Comparison of ENCODE assay signal across 8 mouse cellular contexts in the genomic region with DNA sequence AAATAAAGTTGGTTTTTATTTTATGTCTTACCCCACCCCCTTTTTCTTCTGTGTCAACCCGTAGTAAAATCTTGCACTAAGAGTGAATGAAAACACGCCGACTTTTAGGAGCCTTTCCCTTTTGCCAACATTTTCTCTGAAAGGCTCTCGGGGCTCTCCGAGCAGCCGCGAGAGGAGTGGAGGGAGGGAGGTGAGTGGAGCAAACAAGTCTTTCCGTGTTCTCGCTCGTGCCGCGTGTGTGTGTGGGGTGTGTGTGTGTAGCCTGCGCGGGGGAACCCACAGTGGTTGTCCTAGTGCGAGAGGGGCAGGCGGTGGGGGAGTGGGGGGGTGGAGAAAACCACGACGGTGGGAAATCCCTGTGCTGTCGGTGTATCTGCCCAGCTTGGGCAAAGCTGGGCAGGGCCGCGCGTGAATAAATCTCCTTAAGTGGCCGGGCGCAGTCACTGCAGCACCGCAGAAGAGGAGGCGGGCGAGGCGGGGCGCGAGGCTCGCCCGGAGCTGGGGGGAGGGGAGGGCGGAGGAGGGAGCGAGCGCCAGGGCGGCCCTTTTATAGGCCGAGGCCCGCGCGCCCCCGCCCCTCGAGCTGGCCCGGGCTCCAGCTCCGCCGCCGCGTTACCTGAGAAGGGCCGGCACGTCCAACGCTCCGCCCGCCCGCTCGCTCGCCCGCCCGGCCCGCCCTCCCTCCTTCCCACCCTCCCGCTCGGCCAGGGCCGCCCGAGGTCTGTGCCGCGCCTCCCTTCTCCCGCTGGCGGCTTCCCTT. TPM values are rescaled to one million over a fixed set of nuclear protein-coding genes. Genes with fewer than 3 reads are reported as not detected.
DNase-seq lines count a peak whose midpoint lies in the region; ATAC-seq lines count a peak whose summit lies in the region.

No protein-coding gene starts in this region.

- H3K27ac ChIP-seq in embryonic facial prominence, embryonic 12.5 days = peak overlapping the region; percentile 100
- H3K27ac ChIP-seq in limb, embryonic 13.5 days = peak overlapping the region; percentile 99
- H3K27ac ChIP-seq in midbrain, embryonic 15.5 days = peak overlapping the region; percentile 100

- peak; percentile 92 for ATAC-seq in embryonic facial prominence, embryonic 12.5 days (ENCODE audit: insufficient number of reproducible peaks, insufficient read depth, low FRiP score, low TSS enrichment)
- peak; percentile 91 for ATAC-seq in limb, embryonic 13.5 days (ENCODE audit: low FRiP score, low read depth)
- ATAC-seq in midbrain, embryonic 15.5 days (replicated peaks) = peak; percentile 93

- no peaks in the 10 kb centered on the region for H3K36me3 ChIP-seq in embryonic facial prominence, embryonic 12.5 days
- no peaks in the 10 kb centered on the region for H3K36me3 ChIP-seq in limb, embryonic 13.5 days
- no peaks in the 10 kb centered on the region for H3K36me3 ChIP-seq in midbrain, embryonic 15.5 days (replicated peaks)

- peak; percentile 83 for DNase-seq in 3T3-L1 (ENCODE audit: low read depth, low spot score)
- DNase-seq in adrenal gland, postnatal 25 days = peak; percentile 96
- peak; percentile 99 for DNase-seq in heart, adult 11 months
- DNase-seq in kidney, adult 8-10 months = peak; percentile 91 to 92
- DNase-seq in spleen, postnatal 14 days (ENCODE audit: low spot score in 2 of 2) = peak; percentile 82 to 87

- H3K4me3 ChIP-seq in embryonic facial prominence, embryonic 12.5 days = peak overlapping the region; percentile 79
- H3K4me3 ChIP-seq in limb, embryonic 13.5 days = peak overlapping the region; percentile 89
- H3K4me3 ChIP-seq in midbrain, embryonic 15.5 days = peak overlapping the region; percentile 89

- peak overlapping the region; percentile 91 for H3K9ac ChIP-seq in embryonic facial prominence, embryonic 12.5 days
- H3K9ac ChIP-seq in limb, embryonic 13.5 days = peak overlapping the region; percentile 92
- H3K9ac ChIP-seq in midbrain, embryonic 15.5 days = peak overlapping the region; percentile 96

- H3K9me3 ChIP-seq in embryonic facial prominence, embryonic 12.5 days = no peaks in the 10 kb centered on the region
- H3K9me3 ChIP-seq in limb, embryonic 13.5 days = no peaks in the 10 kb centered on the region
- no peaks in the 10 kb centered on the region for H3K9me3 ChIP-seq in midbrain, embryonic 15.5 days

- H3K4me1 ChIP-seq in embryonic facial prominence, embryonic 12.5 days = peaks cover 10% of the 10 kb centered on the region
- peaks cover 21% of the 10 kb centered on the region for H3K4me1 ChIP-seq in limb, embryonic 13.5 days
- peaks cover 17% of the 10 kb centered on the region for H3K4me1 ChIP-seq in midbrain, embryonic 15.5 days

- H3K27me3 ChIP-seq in embryonic facial prominence, embryonic 12.5 days = no peaks in the 10 kb centered on the region
- H3K27me3 ChIP-seq in limb, embryonic 13.5 days = no peaks in the 10 kb centered on the region
- H3K27me3 ChIP-seq in midbrain, embryonic 15.5 days (replicated peaks) = no peaks in the 10 kb centered on the region

- under 1% methylated on average over 64 of the region's 66 CpGs for WGBS in embryonic facial prominence, embryonic 12.5 days
- 0% methylated on average over 45 of the region's 66 CpGs for WGBS in limb, embryonic 13.5 days
- 1% methylated on average over 53 of the region's 66 CpGs for WGBS in midbrain, embryonic 15.5 days

- H3K4me2 ChIP-seq in embryonic facial prominence, embryonic 12.5 days (replicated peaks) = peak overlapping the region; percentile 56
- H3K4me2 ChIP-seq in limb, embryonic 13.5 days (replicated peaks) = peak overlapping the region; percentile 69
- H3K4me2 ChIP-seq in midbrain, embryonic 15.5 days = peak overlapping the region; percentile 56

RNA-seq across cellular contexts. Expression of a gene that starts 0.8 kb away (rescaled TPM):
- 27.6 and 31.1 TPM in 2 replicates for total RNA-seq in adrenal gland, postnatal 25 days (2021)
- polyA plus RNA-seq in embryonic facial prominence, embryonic 12.5 days (2016; fragmentation: Nextera tagmentation; extraction: Ambion mirVana) = 21.5 and 21.7 TPM in 2 replicates
- 14.9 and 16.5 TPM in 2 replicates for polyA plus RNA-seq in limb, embryonic 13.5 days (2015; fragmentation: Nextera tagmentation; extraction: Ambion mirVana)
- polyA plus RNA-seq in midbrain, embryonic 15.5 days (2015; fragmentation: Nextera tagmentation; extraction: Ambion mirVana) = 39.3 and 43.6 TPM in 2 replicates

Comparison
In these comparisons a context has a peak if more than half of its experiments do, and no peak if none do; other contexts are left out.
1. Peak in every context shown above with its lines: DNase-seq, ATAC-seq, H3K4me3 ChIP-seq and H3K27ac ChIP-seq.